Mouse (Mus musculus): ENCODE results near the gene Cdc42ep4.

DNA sequence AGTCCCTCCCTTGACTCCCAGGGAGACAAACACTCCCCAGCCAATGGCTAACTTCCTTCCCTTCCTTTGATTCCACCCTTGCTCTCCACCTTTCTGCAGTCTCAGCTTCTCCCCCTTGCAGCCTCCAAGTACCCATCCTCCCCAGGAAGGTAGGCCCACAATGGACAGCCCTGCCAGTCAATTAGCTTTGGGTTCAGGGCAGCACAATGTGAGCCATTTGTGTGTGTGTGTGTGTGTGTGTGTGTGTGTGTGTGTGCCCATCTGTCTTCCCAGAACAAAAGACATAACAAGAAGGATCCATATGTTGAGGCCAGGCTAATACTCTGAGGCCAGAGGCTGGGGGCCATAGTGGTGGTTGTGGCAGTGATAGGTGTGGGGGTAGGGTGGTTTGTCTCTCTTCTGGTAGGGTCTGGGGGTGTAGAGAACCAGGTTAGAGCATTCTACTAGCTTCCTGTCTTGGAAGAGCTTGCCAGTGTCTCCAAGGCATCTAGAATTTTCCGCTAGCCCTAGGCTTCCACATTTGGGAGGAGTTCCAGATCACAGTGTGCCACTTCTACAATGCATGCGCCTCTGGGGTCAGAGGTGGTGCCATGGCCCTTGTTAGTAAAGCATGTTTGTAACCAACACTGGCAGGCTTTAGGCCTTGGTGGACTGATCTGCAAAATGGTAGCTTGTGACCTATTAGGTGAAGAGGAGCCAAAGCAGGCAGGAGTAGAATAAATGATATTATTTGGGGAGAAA, 33.1 kb upstream of the Cdc42ep4 start:
- TF ChIP-seq CTCF (IDR thresholded peaks at IDR 0.05; ENCODE audit: low read depth) (no peak), EP300 (IDR thresholded peaks at IDR 0.05; ENCODE audit: low read depth) (no peak)

All from heart, postnatal 0 days (tissue).